Mouse (Mus musculus): ENCODE data around the gene Trim63.

DNA sequence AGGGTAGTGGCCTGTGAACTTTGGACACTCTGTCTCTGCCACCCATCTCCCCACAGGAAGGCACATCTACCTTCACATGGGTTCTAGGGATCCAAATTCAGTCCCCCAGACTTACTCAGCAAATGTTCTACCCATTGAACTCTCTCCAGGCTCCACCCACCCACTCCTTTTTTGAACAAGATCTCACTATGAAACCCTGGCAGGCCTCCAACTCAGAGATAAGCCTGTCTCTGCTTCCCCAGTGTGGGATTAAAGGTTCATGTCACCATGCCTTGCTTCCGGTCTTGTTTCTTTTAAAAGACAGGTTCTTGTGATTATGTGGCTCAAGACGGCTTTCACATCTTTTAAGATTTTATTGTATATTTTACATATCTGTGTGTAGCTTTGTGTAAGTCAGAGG lies 30.0 kb upstream of the Trim63 start:
- TF ChIP-seq CTCF (IDR thresholded peaks at IDR 0.05; ENCODE audit: low read depth, low read length) (no peak), POLR2A (IDR thresholded peaks at IDR 0.05; ENCODE audit: extremely low read depth, insufficient read depth, low read length) (no peak)
